Mouse (Mus musculus) myocyte (in vitro differentiated cells): ENCODE measurements around the gene Il4i1. TPM values are rescaled to one million over a fixed set of nuclear protein-coding genes. Genes with fewer than 3 reads are reported as not detected.
A peak's percentile ranks its signal among the peaks of the same experiment; 100 is the strongest.

Experiments
- H3K27me3 ChIP-seq: one replicate; pipeline ENCODE4 v1.6.1; 2011; ENCODE audit not compliant: control insufficient read depth, insufficient read depth, insufficient read length
- H3K36me3 ChIP-seq: one replicate; pipeline ENCODE4 v1.6.1; 2011; ENCODE audit not compliant: control insufficient read depth, insufficient read depth
- H3K4me2 ChIP-seq: one replicate; pipeline ENCODE4 v1.6.1; 2011; ENCODE audit warnings: low read depth, control low read depth
- H3K4me3 ChIP-seq: one replicate; pipeline ENCODE4 v1.5.1; 2011; ENCODE audit warnings: mild to moderate bottlenecking, control low read depth, moderate library complexity
- H3K79me2 ChIP-seq: one replicate; pipeline ENCODE4 v1.6.1; 2011; ENCODE audit not compliant: control insufficient read depth, insufficient read depth
- H3ac ChIP-seq: one replicate; pipeline ENCODE4 v1.6.1; 2011; ENCODE audit not compliant: control insufficient read depth, insufficient read length
- CEBPB ChIP-seq: IDR thresholded peaks from 2 replicates; pipeline ENCODE4 v1.6.1; 2011; ENCODE audit warnings: mild to moderate bottlenecking, moderate library complexity; ENCODE audit not compliant: poor library complexity, insufficient read depth, severe bottlenecking
- E2F4 ChIP-seq: IDR thresholded peaks from one replicate; pipeline ENCODE4 v1.6.1; 2011; ENCODE audit warnings: mild to moderate bottlenecking, control low read depth, moderate library complexity; ENCODE audit not compliant: insufficient read depth
- MAX ChIP-seq: IDR thresholded peaks from one replicate; pipeline ENCODE4 v1.6.1; 2011; ENCODE audit warnings: low read depth, mild to moderate bottlenecking, control low read depth
- MYOD1 ChIP-seq, 3 experiments: IDR thresholded peaks; one replicate each; pipeline ENCODE4 v1.6.1; 2011; ENCODE audit warnings: control low read depth in 2 of 3, low read depth in 2 of 3, mild to moderate bottlenecking in 2 of 3, moderate library complexity in 1 of 3; ENCODE audit not compliant: insufficient read length in 2 of 3, control insufficient read depth in 1 of 3
- MYOG ChIP-seq, 3 experiments: IDR thresholded peaks; one replicate each; pipeline ENCODE4 v1.6.1; 2011; ENCODE audit warnings: control low read depth in 2 of 3, low read depth in 2 of 3, mild to moderate bottlenecking in 2 of 3; ENCODE audit not compliant: insufficient read length in 2 of 3, control insufficient read depth in 1 of 3, insufficient read depth in 1 of 3
- POLR2A ChIP-seq: IDR thresholded peaks from one replicate; pipeline ENCODE4 v1.6.1; 2011; ENCODE audit warnings: low read depth, mild to moderate bottlenecking, control low read depth, moderate library complexity; ENCODE audit not compliant: insufficient read length
- POLR2AphosphoS2 ChIP-seq: IDR thresholded peaks from one replicate; pipeline ENCODE4 v1.6.1; 2011; ENCODE audit warnings: low read depth, control low read depth; ENCODE audit not compliant: insufficient read length
- REST ChIP-seq: IDR thresholded peaks from one replicate; pipeline ENCODE4 v1.6.1; 2011; ENCODE audit warnings: mild to moderate bottlenecking, control low read depth, moderate library complexity; ENCODE audit not compliant: insufficient read depth, insufficient read length
- SRF ChIP-seq: IDR thresholded peaks from one replicate; pipeline ENCODE4 v1.6.1; 2011; ENCODE audit warnings: low read depth; ENCODE audit not compliant: control insufficient read depth, insufficient read length
- TCF12 ChIP-seq: IDR thresholded peaks from one replicate; pipeline ENCODE4 v1.6.1; 2011; ENCODE audit warnings: mild to moderate bottlenecking, control low read depth; ENCODE audit not compliant: poor library complexity, insufficient read depth, severe bottlenecking
- TCF3 ChIP-seq: IDR thresholded peaks from one replicate; pipeline ENCODE4 v1.6.1; 2011; ENCODE audit warnings: low read depth, control low read depth; ENCODE audit not compliant: insufficient read length
- USF1 ChIP-seq: IDR thresholded peaks from one replicate; pipeline ENCODE4 v1.6.1; 2011; ENCODE audit warnings: low read depth, mild to moderate bottlenecking, control low read depth, moderate library complexity
- polyA plus RNA-seq: library from polyadenylated mRNA; unstranded; fragments of >200 nt; fragmentation: generic; extraction: Trizol; gene quantifications from one replicate; pipeline ENCODE4 v1.2.1, GENCODE M21; 2012; ENCODE audit warnings: missing spikeins

Il4i1 gene
- polyA plus RNA-seq, 1 experiment = 1.9 TPM

DNA sequence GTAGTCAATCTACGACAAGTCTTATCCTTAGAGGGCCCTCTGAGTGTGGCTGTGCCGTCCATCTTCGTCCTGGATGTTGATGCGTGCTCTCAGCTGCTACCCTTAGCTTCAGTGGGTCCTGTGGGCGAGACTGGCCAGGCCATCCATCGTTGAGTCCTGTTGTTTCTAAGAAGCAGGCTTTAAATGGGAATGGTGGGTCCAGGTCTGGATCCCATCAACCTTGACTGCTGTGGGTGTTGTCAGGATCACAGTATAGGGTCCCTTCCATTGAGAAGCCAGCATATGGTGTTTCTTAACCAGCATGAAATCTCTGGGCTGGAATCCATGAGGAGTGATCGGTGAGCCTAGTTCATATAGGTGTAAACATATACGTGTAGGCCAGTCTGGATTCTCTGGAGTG, 36.1 kb upstream of the Il4i1 start:
- TF ChIP-seq MAX (no peak), SRF (no peak), USF1 (no peak), POLR2AphosphoS2 (no peak), TCF12 (no peak), E2F4 (no peak), TCF3 (no peak), REST (no peak), CEBPB (no peak), POLR2A (no peak)
- Histone ChIP-seq H3ac (no peak overlapping the region), H3K36me3 (no peaks in the 10 kb centered on the region), H3K4me3 (no peak overlapping the region), H3K79me2 (no peaks in the 10 kb centered on the region), H3K4me2 (no peak overlapping the region), H3K27me3 (peaks cover 7% of the 10 kb centered on the region)

DNA sequence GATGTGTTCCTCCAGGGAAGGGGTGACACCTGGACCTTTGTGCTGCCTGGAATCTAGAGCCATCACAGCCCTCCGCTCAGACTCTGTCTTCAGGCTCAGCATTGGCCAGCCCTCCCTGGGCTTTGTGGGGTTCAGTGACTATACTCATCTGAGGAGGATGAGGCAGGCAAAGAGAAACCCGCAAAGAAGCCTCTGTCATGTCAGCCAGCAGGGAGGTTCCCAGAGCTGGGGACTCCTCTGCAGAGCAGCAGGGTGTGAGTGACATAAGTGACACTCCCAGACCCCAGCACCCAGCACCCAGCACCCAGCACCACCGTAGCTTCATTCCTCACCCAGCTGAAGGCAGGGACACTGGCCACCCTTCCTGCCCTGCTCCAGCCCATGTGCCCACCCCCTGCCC, 26.7 kb upstream of the Il4i1 start:
- Histone ChIP-seq H3K79me2 (no peaks in the 10 kb centered on the region), H3K36me3 (no peaks in the 10 kb centered on the region), H3K27me3 (peaks cover 43% of the 10 kb centered on the region), H3ac (no peak overlapping the region), H3K4me3 (no peak overlapping the region), H3K4me2 (no peak overlapping the region)
- TF ChIP-seq POLR2A (no peak), TCF3 (no peak), E2F4 (no peak), SRF (no peak), POLR2AphosphoS2 (no peak)

DNA sequence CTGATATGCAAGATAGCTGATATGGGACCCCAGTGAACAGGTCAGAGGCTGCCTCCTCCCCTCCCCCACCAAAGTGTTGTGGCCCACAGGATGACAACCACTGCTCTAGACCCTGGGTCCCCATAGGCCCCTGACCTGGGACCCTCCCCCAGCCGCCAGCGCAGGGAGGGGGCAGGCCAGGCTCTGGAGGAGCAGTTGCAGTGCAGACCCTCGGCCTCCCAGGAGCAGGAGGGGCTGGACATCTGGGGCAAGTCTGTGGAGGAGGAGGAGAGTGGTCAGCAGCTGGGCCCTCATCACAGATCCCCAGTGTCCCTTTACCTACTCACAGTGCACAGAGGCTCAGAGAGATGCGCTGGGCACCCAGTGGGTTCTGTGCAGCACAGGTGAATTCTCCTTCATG, 26.1 kb upstream of the Il4i1 start:
- no peaks in the 10 kb centered on the region for H3K36me3 ChIP-seq
- no peak for TF ChIP-seq MYOG (IDR thresholded peaks at IDR 0.05; ENCODE audit: control insufficient read depth in 1 of 3, insufficient read depth in 1 of 3, insufficient read length in 2 of 3, low read depth in 2 of 3)
- TF ChIP-seq MAX = no peak
- no peak for TF ChIP-seq REST
- no peak for TF ChIP-seq USF1
- TF ChIP-seq MYOD1 (IDR thresholded peaks at IDR 0.05; ENCODE audit: control insufficient read depth in 1 of 3, insufficient read length in 2 of 3, low read depth in 2 of 3) = no peak
- no peaks in the 10 kb centered on the region for H3K79me2 ChIP-seq
- H3K4me2 ChIP-seq = no peak overlapping the region
- H3K27me3 ChIP-seq = peaks cover 48% of the 10 kb centered on the region
- no peak overlapping the region for H3K4me3 ChIP-seq
- H3ac ChIP-seq = no peak overlapping the region

DNA sequence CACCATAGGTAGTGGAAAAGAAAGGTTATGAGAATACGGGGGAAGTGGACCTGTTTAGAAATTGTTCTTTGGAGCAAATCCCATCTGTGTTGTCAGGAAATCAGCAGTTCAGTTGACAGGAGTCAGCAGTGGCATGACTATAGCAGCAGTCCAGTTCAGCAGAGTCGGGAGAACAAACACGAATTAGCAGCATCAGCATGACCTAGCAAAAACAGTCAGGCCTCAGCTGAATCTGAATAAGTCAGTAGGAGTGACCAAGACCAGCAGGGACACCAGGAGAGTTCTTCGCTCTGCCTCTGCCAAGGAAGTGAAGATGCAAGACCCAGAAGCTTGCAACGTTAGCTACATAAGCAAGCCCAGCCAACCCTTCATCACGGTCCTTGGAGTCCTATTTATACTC, 23.4 kb upstream of the Il4i1 start:
- Histone ChIP-seq H3K27me3 (peaks cover 41% of the 10 kb centered on the region), H3ac (no peak overlapping the region), H3K36me3 (no peaks in the 10 kb centered on the region), H3K79me2 (no peaks in the 10 kb centered on the region), H3K4me3 (no peak overlapping the region), H3K4me2 (no peak overlapping the region)
- TF ChIP-seq POLR2AphosphoS2 (no peak), TCF3 (no peak), TCF12 (no peak), POLR2A (no peak), CEBPB (no peak)

- Histone ChIP-seq H3K4me2 (no peak overlapping the region), H3ac (no peak overlapping the region), H3K27me3 (peaks cover 14% of the 10 kb centered on the region), H3K4me3 (no peak overlapping the region), H3K79me2 (peaks cover 6% of the 10 kb centered on the region), H3K36me3 (peaks cover 31% of the 10 kb centered on the region)
- TF ChIP-seq REST (no peak), POLR2AphosphoS2 (peak; percentile 71)
Observed at GRCm38 (mm10) chr7:44808927-44809326, 7.3 kb upstream of the Il4i1 start.

DNA sequence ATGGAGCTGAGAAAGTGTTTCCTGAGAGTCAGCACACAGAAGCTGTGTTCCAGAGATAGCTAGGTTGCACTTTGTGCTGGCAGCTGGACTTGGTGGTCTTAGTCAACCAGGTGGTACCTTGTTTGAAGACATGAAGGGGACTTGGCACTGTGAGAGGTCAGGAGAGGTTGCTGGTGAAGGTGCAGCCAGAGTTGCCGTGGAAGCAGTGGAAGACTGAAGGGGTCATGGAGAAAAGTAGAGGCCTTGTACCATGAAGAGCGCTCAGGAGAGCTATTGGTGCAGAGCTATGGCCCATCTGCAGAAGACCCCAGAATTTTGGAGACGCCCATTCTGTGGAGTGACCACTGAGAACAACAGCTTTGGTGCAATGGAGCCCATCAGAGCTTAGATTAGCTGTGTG, 6.7 kb upstream of the Il4i1 start:
- peaks cover 11% of the 10 kb centered on the region for H3K79me2 ChIP-seq
- peak; percentile 97 for TF ChIP-seq POLR2AphosphoS2
- no peak for TF ChIP-seq POLR2A

More for the DNA sequence above, 6.7 kb upstream of the Il4i1 start:
- peaks cover 36% of the 10 kb centered on the region for H3K36me3 ChIP-seq
- H3K4me3 ChIP-seq = no peak overlapping the region
- no peak overlapping the region for H3ac ChIP-seq
- H3K27me3 ChIP-seq = peaks cover 8% of the 10 kb centered on the region
- no peak overlapping the region for H3K4me2 ChIP-seq
